Comparison of ENCODE assay signal across 7 mouse cellular contexts in genomic region chr2:73263172-73263765, GRCm38 (mm10). TPM values are rescaled to one million over a fixed set of nuclear protein-coding genes. Genes with fewer than 3 reads are reported as not detected.
A peak's percentile ranks its signal among the peaks of the same experiment; 100 is the strongest.
DNase-seq lines count a peak whose midpoint lies in the region; ATAC-seq and TF ChIP-seq lines count a peak whose summit lies in the region.

No protein-coding gene starts in this region.

- peaks cover 16% of the 10 kb centered on the region; the same call in 1 of the 2 replicates for H3K4me1 ChIP-seq in forebrain, postnatal 0 days (ENCODE audit: insufficient read depth)
- H3K4me1 ChIP-seq in liver, embryonic 13.5 days (replicated peaks), result peaks cover 10% of the 10 kb centered on the region

- H3K36me3 ChIP-seq in forebrain, postnatal 0 days (ENCODE audit: insufficient read depth), result no peaks in the 10 kb centered on the region
- H3K36me3 ChIP-seq in liver, embryonic 13.5 days, result no peaks in the 10 kb centered on the region

- H3K27me3 ChIP-seq in forebrain, postnatal 0 days (ENCODE audit: insufficient read depth, low read length), result peaks cover 46% of the 10 kb centered on the region
- peaks cover 80% of the 10 kb centered on the region for H3K27me3 ChIP-seq in liver, embryonic 13.5 days

- intact Hi-C loops in gastrocnemius, postnatal 14 days (cut with DNase I; ENCODE audit: low total_unique reads), result no loop called here

- H3K4me3 ChIP-seq in forebrain, postnatal 0 days (ENCODE audit: low read depth, low read length), result peak overlapping the region; percentile 33
- peak overlapping the region; percentile 36 for H3K4me3 ChIP-seq in liver, embryonic 13.5 days (replicated peaks)

- peak overlapping the region; percentile 52 for H3K4me2 ChIP-seq in forebrain, postnatal 0 days (ENCODE audit: low read depth)
- H3K4me2 ChIP-seq in liver, embryonic 13.5 days, result peak overlapping the region; percentile 51

- no peak for TF ChIP-seq CTCF in forebrain, postnatal 0 days (IDR thresholded peaks at IDR 0.05; ENCODE audit: low read depth)

- no peaks in the 10 kb centered on the region for H3K9me3 ChIP-seq in forebrain, postnatal 0 days (ENCODE audit: low read length)
- no peaks in the 10 kb centered on the region for H3K9me3 ChIP-seq in liver, embryonic 13.5 days (replicated peaks)

- peak; percentile 20 for DNase-seq in urinary bladder, postnatal 14 days (ENCODE audit: low spot score)
- no peak for DNase-seq in urinary bladder, adult 18-20 months (ENCODE audit: low spot score in 2 of 2)
- DNase-seq in forebrain, postnatal 0 days, result peak; percentile 50
- DNase-seq in liver, embryonic 13.5 days, result no peak
- no peak for DNase-seq in frontal cortex, postnatal 10 days (ENCODE audit: low spot score in 2 of 2)
- DNase-seq in gastrocnemius, postnatal 14 days, result no peak

- 9% methylated on average over 16 of the region's 16 CpGs for WGBS in forebrain, postnatal 0 days
- WGBS in liver, embryonic 13.5 days (ENCODE audit: insufficient replicate concordance), result 8% methylated on average over 16 of the region's 16 CpGs

- no peak overlapping the region for H3K27ac ChIP-seq in forebrain, postnatal 0 days (ENCODE audit: low read depth, low read length)
- no peak overlapping the region for H3K27ac ChIP-seq in liver, embryonic 13.5 days

- ATAC-seq in forebrain, postnatal 0 days, result no peak
- ATAC-seq in liver, embryonic 13.5 days (ENCODE audit: low read depth), result no peak
- ATAC-seq in inflammation-experienced regulatory T-cells, adult 6 months, result no peak

- peak overlapping the region; percentile 32 for H3K9ac ChIP-seq in forebrain, postnatal 0 days
- H3K9ac ChIP-seq in liver, embryonic 13.5 days, result no peak overlapping the region

RNA-seq across cellular contexts. Expression of gene Sp9, which starts 8.5 kb away (rescaled TPM):
- 12.8 and 18.1 TPM in 2 replicates for total RNA-seq in forebrain, postnatal 0 days (2014; rRNA removed)
- polyA plus RNA-seq in forebrain, postnatal 0 days (2015; fragmentation: Nextera tagmentation; extraction: Ambion mirVana), result 7.7 and 9.8 TPM in 2 replicates
- polyA plus RNA-seq in liver, embryonic 13.5 days (2015; fragmentation: Nextera tagmentation; extraction: Ambion mirVana), result not detected in 2 replicates
- not detected for polyA plus RNA-seq in inflammation-experienced regulatory T-cells, adult 6 months (2017; shearing (Covaris generic))
- not detected for total RNA-seq in gastrocnemius, postnatal 14 days (2021)

RNA-seq across cellular contexts. Expression of gene Ola1, which starts 44.5 kb away (rescaled TPM):
- 68.4 and 78.9 TPM in 2 replicates for total RNA-seq in forebrain, postnatal 0 days (2014; rRNA removed)
- polyA plus RNA-seq in forebrain, postnatal 0 days (2015; fragmentation: Nextera tagmentation; extraction: Ambion mirVana), result 87.4 and 97.2 TPM in 2 replicates
- 67.1 and 82.1 TPM in 2 replicates for polyA plus RNA-seq in liver, embryonic 13.5 days (2015; fragmentation: Nextera tagmentation; extraction: Ambion mirVana)
- 10 to 100 TPM; 68.4 to 91.6 (median 88.3) TPM for polyA plus RNA-seq in inflammation-experienced regulatory T-cells, adult 6 months (2017; shearing (Covaris generic))
- total RNA-seq in gastrocnemius, postnatal 14 days (2021), result 10 to 100 TPM; 97.2 to 98.5 TPM

RNA-seq across cellular contexts. Expression of gene Scrn3, which starts 49.1 kb away (rescaled TPM):
- 5.1 and 6.8 TPM in 2 replicates for total RNA-seq in forebrain, postnatal 0 days (2014; rRNA removed)
- 4.5 and 5.3 TPM in 2 replicates for polyA plus RNA-seq in forebrain, postnatal 0 days (2015; fragmentation: Nextera tagmentation; extraction: Ambion mirVana)
- 26.3 and 30.4 TPM in 2 replicates for polyA plus RNA-seq in liver, embryonic 13.5 days (2015; fragmentation: Nextera tagmentation; extraction: Ambion mirVana)
- polyA plus RNA-seq in inflammation-experienced regulatory T-cells, adult 6 months (2017; shearing (Covaris generic)), result 10 to 100 TPM in 2 of 3 experiments, 1 to 10 TPM in 1; 8.8 to 13.5 (median 12.5) TPM
- total RNA-seq in gastrocnemius, postnatal 14 days (2021), result 10 to 100 TPM; 26.8 to 28.6 TPM

RNA-seq across cellular contexts. Expression of gene Cir1, which starts 49.2 kb away (rescaled TPM):
- 9.5 and 10.6 TPM in 2 replicates for total RNA-seq in forebrain, postnatal 0 days (2014; rRNA removed)
- 29.3 and 30.3 TPM in 2 replicates for polyA plus RNA-seq in forebrain, postnatal 0 days (2015; fragmentation: Nextera tagmentation; extraction: Ambion mirVana)
- polyA plus RNA-seq in liver, embryonic 13.5 days (2015; fragmentation: Nextera tagmentation; extraction: Ambion mirVana), result 21.3 and 23.9 TPM in 2 replicates
- 10 to 100 TPM; 18.9 to 30.4 (median 30.3) TPM for polyA plus RNA-seq in inflammation-experienced regulatory T-cells, adult 6 months (2017; shearing (Covaris generic))
- total RNA-seq in gastrocnemius, postnatal 14 days (2021), result 10 to 100 TPM; 12.4 to 13.8 TPM

Comparison
In these comparisons a context has a peak if more than half of its experiments do, and no peak if none do; other contexts are left out.
1. DNase-seq: peak in urinary bladder, postnatal 14 days (single experiment) and forebrain, postnatal 0 days (single experiment); none in urinary bladder, adult 18-20 months (0 of 2), liver, embryonic 13.5 days (single experiment), frontal cortex, postnatal 10 days (0 of 2) and gastrocnemius, postnatal 14 days (single experiment).